Mouse (Mus musculus): ENCODE data around the gene Cyp4f15. TPM values are rescaled to one million over a fixed set of nuclear protein-coding genes. Genes with fewer than 3 reads are reported as not detected.

Cyp4f15 gene
- total and polyA plus RNA-seq, 3 experiments, result not detected

DNA sequence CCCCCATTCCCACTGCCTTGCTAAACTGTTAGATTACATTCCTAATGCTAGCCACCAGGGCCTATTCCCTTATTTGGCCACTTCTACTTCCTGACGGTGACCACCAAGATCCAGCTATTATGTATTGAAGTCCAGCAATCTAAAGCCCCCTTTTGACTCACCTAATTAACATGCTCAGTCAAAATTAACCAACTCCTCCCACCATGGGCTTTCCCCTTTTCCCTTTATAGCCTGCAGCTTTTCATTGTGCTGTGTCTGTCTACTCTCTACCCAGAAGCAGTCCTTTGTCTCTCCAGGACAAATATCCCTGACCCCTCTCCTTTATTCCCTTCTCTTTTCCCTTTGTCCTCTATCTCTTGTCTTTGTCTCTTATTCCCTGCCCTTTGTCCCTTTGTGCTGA, 55.6 kb downstream of the Cyp4f15 start:
- Histone ChIP-seq H3K27ac (ENCODE audit: control insufficient read depth, low read depth, low read length) (no peak overlapping the region), H3K27me3 (ENCODE audit: control insufficient read depth in 1 of 2, insufficient read depth in 2 of 2, low read length in 2 of 2) (peaks cover 2% of the 10 kb centered on the region in 2 experiments), H3K36me3 (ENCODE audit: control insufficient read depth in 1 of 2, insufficient read depth in 2 of 2, low read length in 2 of 2) (no peaks in the 10 kb centered on the region), H3K79me2 (ENCODE audit: control insufficient read depth, insufficient read depth, low read length, poor library complexity) (no peaks in the 10 kb centered on the region), H3K4me1 (ENCODE audit: control insufficient read depth in 1 of 2, insufficient read depth in 2 of 2, low read length in 2 of 2) (no peaks in the 10 kb centered on the region), H3K9ac (ENCODE audit: control insufficient read depth, low read depth, low read length, poor library complexity, severe bottlenecking) (no peak overlapping the region), H3K4me3 (ENCODE audit: control insufficient read depth in 1 of 2, insufficient read depth in 1 of 2, low read depth in 2 of 2, low read length in 2 of 2) (no peak overlapping the region), H3K9me3 (replicated peaks; ENCODE audit: insufficient read depth, low read length) (no peaks in the 10 kb centered on the region)
- TF ChIP-seq NELFE (IDR thresholded peaks at IDR 0.05; ENCODE audit: low read depth, low read length) (no peak), JUND (IDR thresholded peaks at IDR 0.05; ENCODE audit: low read depth, low read length) (no peak), CTCF (IDR thresholded peaks at IDR 0.05 in 2 of 3, conservative IDR thresholded peaks at IDR 0.05 in 1 of 3; ENCODE audit: control insufficient read depth in 1 of 3, insufficient read depth in 1 of 3, low read depth in 2 of 3, low read length in 3 of 3, poor library complexity in 1 of 3, severe bottlenecking in 1 of 3) (no peak), MAZ (IDR thresholded peaks at IDR 0.05; ENCODE audit: low read depth, low read length) (no peak), POLR2A (IDR thresholded peaks at IDR 0.05; ENCODE audit: control insufficient read depth in 1 of 2, insufficient read depth in 1 of 2, low read depth in 1 of 2, low read length in 2 of 2, poor library complexity in 1 of 2) (no peak), EP300 (IDR thresholded peaks at IDR 0.05; ENCODE audit: low read depth in 1 of 2, low read length in 2 of 2) (no peak)
- DNase-seq (ENCODE audit: low read depth, low spot score), result no peak

GRCm38 (mm10) chr17:32750611-32751010, 65.2 kb downstream of the Cyp4f15 start:
- H3K9ac ChIP-seq (ENCODE audit: control insufficient read depth, low read depth, low read length, poor library complexity, severe bottlenecking), result no peak overlapping the region
- TF ChIP-seq CHD2 (IDR thresholded peaks at IDR 0.05; ENCODE audit: low read length) (no peak), HCFC1 (IDR thresholded peaks at IDR 0.05; ENCODE audit: low read depth, low read length) (no peak), ZNF384 (IDR thresholded peaks at IDR 0.05; ENCODE audit: low read depth, low read length) (no peak), MYB (IDR thresholded peaks at IDR 0.05; ENCODE audit: low read depth, low read length) (no peak), RCOR1 (IDR thresholded peaks at IDR 0.05; ENCODE audit: low read depth, low read length) (no peak), MAZ (IDR thresholded peaks at IDR 0.05; ENCODE audit: low read depth, low read length) (no peak), USF2 (IDR thresholded peaks at IDR 0.05; ENCODE audit: borderline replicate concordance in 1 of 2, insufficient read depth in 1 of 2, low read depth in 1 of 2, low read length in 2 of 2) (no peak), ZMIZ1 (IDR thresholded peaks at IDR 0.05; ENCODE audit: low read depth, low read length) (no peak), SMC3 (IDR thresholded peaks at IDR 0.05; ENCODE audit: low read depth, low read length) (no peak), RAD21 (IDR thresholded peaks at IDR 0.05; ENCODE audit: low read depth, low read length) (no peak), POLR2A (IDR thresholded peaks at IDR 0.05; ENCODE audit: control insufficient read depth in 1 of 2, insufficient read depth in 1 of 2, low read depth in 1 of 2, low read length in 2 of 2, poor library complexity in 1 of 2) (no peak), GABPA (IDR thresholded peaks at IDR 0.05; ENCODE audit: low read depth, low read length) (no peak), USF1 (IDR thresholded peaks at IDR 0.05; ENCODE audit: low read depth, low read length) (no peak), MAX (IDR thresholded peaks at IDR 0.05; ENCODE audit: low read length) (no peak)
- 0 out of 4 replicates have a peak, but pooled peaks cover 0 to 6% of the 10 kb centered on the region in 2 experiments for H3K4me1 ChIP-seq (ENCODE audit: control insufficient read depth in 1 of 2, insufficient read depth in 2 of 2, low read length in 2 of 2)
- H3K4me3 ChIP-seq (ENCODE audit: control insufficient read depth in 1 of 2, insufficient read depth in 1 of 2, low read depth in 2 of 2, low read length in 2 of 2), result no peak overlapping the region
- H3K36me3 ChIP-seq (ENCODE audit: control insufficient read depth in 1 of 2, insufficient read depth in 2 of 2, low read length in 2 of 2), result no peaks in the 10 kb centered on the region
- no peaks in the 10 kb centered on the region for H3K79me2 ChIP-seq (ENCODE audit: control insufficient read depth, insufficient read depth, low read length, poor library complexity)
- H3K9me3 ChIP-seq (replicated peaks; ENCODE audit: insufficient read depth, low read length), result no peaks in the 10 kb centered on the region
- peaks cover 0 to 3% of the 10 kb centered on the region in 2 experiments; a peak in 3 of 4 replicates for H3K27me3 ChIP-seq (ENCODE audit: control insufficient read depth in 1 of 2, insufficient read depth in 2 of 2, low read length in 2 of 2)
- no peak for DNase-seq (ENCODE audit: low read depth, low spot score)
- H3K27ac ChIP-seq (ENCODE audit: control insufficient read depth, low read depth, low read length), result no peak overlapping the region

Other genes with a start within 250 kb of the Cyp4f15 start
- gene Cyp4f39, start 232.9 kb upstream of the Cyp4f15 start, total RNA-seq (2012; rRNA removed), result not detected in 2 replicates
- not detected for gene Cyp4f39, start 232.9 kb upstream of the Cyp4f15 start, polyA plus RNA-seq (2012; ENCODE audit: insufficient read depth in 1 of 2, insufficient read length in 2 of 2, low read depth in 1 of 2, low replicate concordance in 2 of 2, missing spikeins in 1 of 2)
- gene Cyp4f17, start 179.6 kb upstream of the Cyp4f15 start, total RNA-seq (2012; rRNA removed), result 0.42 and 0.52 TPM in 2 replicates
- 1 to 10 TPM in 1 of 2 experiments, not detected in 1; 1.8 TPM for gene Cyp4f17, start 179.6 kb upstream of the Cyp4f15 start, polyA plus RNA-seq (2012; ENCODE audit: insufficient read depth in 1 of 2, insufficient read length in 2 of 2, low read depth in 1 of 2, low replicate concordance in 2 of 2, missing spikeins in 1 of 2)
- 5.2 and 5.7 TPM in 2 replicates for gene Cyp4f16, start 149.1 kb upstream of the Cyp4f15 start, total RNA-seq (2012; rRNA removed)
- gene Cyp4f16, start 149.1 kb upstream of the Cyp4f15 start, polyA plus RNA-seq (2012; ENCODE audit: insufficient read depth in 1 of 2, insufficient read length in 2 of 2, low read depth in 1 of 2, low replicate concordance in 2 of 2, missing spikeins in 1 of 2), result 1 to 10 TPM in 1 of 2 experiments, not detected in 1; 10.0 TPM
- gene Cyp4f37, start 64.3 kb upstream of the Cyp4f15 start, total RNA-seq (2012; rRNA removed), result not detected in 2 replicates
- gene Cyp4f37, start 64.3 kb upstream of the Cyp4f15 start, polyA plus RNA-seq (2012; ENCODE audit: insufficient read depth in 1 of 2, insufficient read length in 2 of 2, low read depth in 1 of 2, low replicate concordance in 2 of 2, missing spikeins in 1 of 2), result not detected
- not detected in 2 replicates for gene Cyp4f40, start 26.7 kb upstream of the Cyp4f15 start, total RNA-seq (2012; rRNA removed)
- not detected for gene Cyp4f40, start 26.7 kb upstream of the Cyp4f15 start, polyA plus RNA-seq (2012; ENCODE audit: insufficient read depth in 1 of 2, insufficient read length in 2 of 2, low read depth in 1 of 2, low replicate concordance in 2 of 2, missing spikeins in 1 of 2)
- gene Zfp871, start 102.7 kb downstream of the Cyp4f15 start, total RNA-seq (2012; rRNA removed), result 8.8 and 11.7 TPM in 2 replicates
- 10 to 100 TPM; 12.2 to 16.9 TPM for gene Zfp871, start 102.7 kb downstream of the Cyp4f15 start, polyA plus RNA-seq (2012; ENCODE audit: insufficient read depth in 1 of 2, insufficient read length in 2 of 2, low read depth in 1 of 2, low replicate concordance in 2 of 2, missing spikeins in 1 of 2)
- not detected in 2 replicates for gene Zfp811, start 124.3 kb downstream of the Cyp4f15 start, total RNA-seq (2012; rRNA removed)
- not detected for gene Zfp811, start 124.3 kb downstream of the Cyp4f15 start, polyA plus RNA-seq (2012; ENCODE audit: insufficient read depth in 1 of 2, insufficient read length in 2 of 2, low read depth in 1 of 2, low replicate concordance in 2 of 2, missing spikeins in 1 of 2)
- not detected in 2 replicates for gene Zfp799, start 144.6 kb downstream of the Cyp4f15 start, total RNA-seq (2012; rRNA removed)
- under 1 TPM in 1 of 2 experiments, not detected in 1; 0.01 TPM for gene Zfp799, start 144.6 kb downstream of the Cyp4f15 start, polyA plus RNA-seq (2012; ENCODE audit: insufficient read depth in 1 of 2, insufficient read length in 2 of 2, low read depth in 1 of 2, low replicate concordance in 2 of 2, missing spikeins in 1 of 2)
- gene Zfp870, start 206.0 kb downstream of the Cyp4f15 start, total RNA-seq (2012; rRNA removed), result not detected in 2 replicates
- gene Zfp870, start 206.0 kb downstream of the Cyp4f15 start, polyA plus RNA-seq (2012; ENCODE audit: insufficient read depth in 1 of 2, insufficient read length in 2 of 2, low read depth in 1 of 2, low replicate concordance in 2 of 2, missing spikeins in 1 of 2), result under 1 TPM in 1 of 2 experiments, not detected in 1; 0.25 TPM
- not detected in 2 replicates for gene Cyp4f14, start 231.7 kb downstream of the Cyp4f15 start, total RNA-seq (2012; rRNA removed)
- not detected for gene Cyp4f14, start 231.7 kb downstream of the Cyp4f15 start, polyA plus RNA-seq (2012; ENCODE audit: insufficient read depth in 1 of 2, insufficient read length in 2 of 2, low read depth in 1 of 2, low replicate concordance in 2 of 2, missing spikeins in 1 of 2)